Mouse (Mus musculus) heart, postnatal 0 days (tissue): ENCODE measurements at regions not wholly inside any gene's neighbourhood (a gene's known extent, or its start where the extent isn't known, plus 50 kb on each side); places are given as distances from the start of the nearest gene placed in this dataset.
A peak's percentile ranks its signal among the peaks of the same experiment; 100 is the strongest.

Experiments
- ATAC-seq: fragments of 200-750 bp; cut with Nextera tagmentation; 2 replicates; pipeline ENCODE4 v1.8.0; 2017; ENCODE audit warnings: low read depth, moderate number of reproducible peaks, moderate library complexity; ENCODE audit not compliant: insufficient read depth
- DNase-seq: peaks from one replicate; pipeline ENCODE4 v3.0.0-alpha.2; 2016; ENCODE audit warnings: low spot score
- H3K27ac ChIP-seq: fragments of 300-500 bp; sonication (generic); 2 replicates; pipeline ENCODE4 v1.5.1; 2014; ENCODE audit warnings: low read depth, mild to moderate bottlenecking
- H3K27me3 ChIP-seq: fragments of 300-500 bp; sonication (generic); 2 replicates; pipeline ENCODE4 v1.6.1; 2014; ENCODE audit warnings: low read length, mixed read lengths; ENCODE audit not compliant: control insufficient read depth, insufficient read depth
- H3K36me3 ChIP-seq: fragments of 300-500 bp; sonication (generic); replicated peaks from 2 replicates; pipeline ENCODE4 v1.6.1; 2014; ENCODE audit warnings: low read length, mixed read lengths; ENCODE audit not compliant: control insufficient read depth, insufficient read depth
- H3K4me1 ChIP-seq: fragments of 300-500 bp; sonication (generic); 2 replicates; pipeline ENCODE4 v1.6.1; 2014; ENCODE audit warnings: antibody characterized with exemption; ENCODE audit not compliant: control insufficient read depth, insufficient read depth
- H3K4me2 ChIP-seq: fragments of 300-500 bp; sonication (generic); 2 replicates; pipeline ENCODE4 v1.6.1; 2014; ENCODE audit warnings: low read depth, mild to moderate bottlenecking, low read length, moderate library complexity
- H3K4me3 ChIP-seq: fragments of 300-500 bp; sonication (generic); 2 replicates; pipeline ENCODE4 v1.5.1; 2014; ENCODE audit warnings: low read depth, low read length
- H3K9ac ChIP-seq: fragments of 300-500 bp; sonication (generic); replicated peaks from 2 replicates; pipeline ENCODE4 v1.6.1; 2014; ENCODE audit warnings: low read depth, low read length, mixed read lengths
- H3K9me3 ChIP-seq: fragments of 300-500 bp; sonication (generic); replicated peaks from 2 replicates; pipeline ENCODE4 v1.6.1; 2016; ENCODE audit warnings: low read length; ENCODE audit not compliant: control insufficient read depth
- CTCF ChIP-seq: IDR thresholded peaks from 2 replicates; pipeline ENCODE4 v1.5.1; 2016; ENCODE audit warnings: antibody characterized with exemption, control low read depth, low read depth
- EP300 ChIP-seq: IDR thresholded peaks from 2 replicates; pipeline ENCODE4 v1.6.1; 2016; ENCODE audit warnings: antibody characterized with exemption, low read depth
- WGBS: fragments of 180-500 bp; shearing (Covaris S2); extraction: QIAGEN DNeasy Blood & Tissue Kit; methylation state at CpG from one replicate; pipeline ENCODE4 v1.1.7; 2014; 5-methylcytosine and 5-hydroxymethylcytosine counted together

GRCm38 (mm10) chr2:107518759-107519158, 228.3 kb downstream of the Kcna4 start:
- Histone ChIP-seq H3K4me3 (no peak overlapping the region), H3K27me3 (no peaks in the 10 kb centered on the region), H3K36me3 (no peaks in the 10 kb centered on the region), H3K27ac (no peak overlapping the region), H3K9me3 (no peaks in the 10 kb centered on the region), H3K4me1 (no peaks in the 10 kb centered on the region), H3K9ac (no peak overlapping the region), H3K4me2 (no peak overlapping the region)
- WGBS: 62% methylated on average over 2 of the region's 2 CpGs
- DNase-seq (no peak), ATAC-seq (no peak)
- TF ChIP-seq CTCF: no peak

- ATAC-seq (peak; percentile 68), DNase-seq (peak; percentile 15)
- Histone ChIP-seq H3K27me3 (no peaks in the 10 kb centered on the region), H3K9ac (no peak overlapping the region), H3K4me3 (no peak overlapping the region), H3K27ac (no peak overlapping the region), H3K9me3 (no peaks in the 10 kb centered on the region), H3K4me1 (no peaks in the 10 kb centered on the region), H3K36me3 (no peaks in the 10 kb centered on the region), H3K4me2 (no peak overlapping the region)
- no peak for TF ChIP-seq EP300
- no peak for TF ChIP-seq CTCF
- WGBS: 13% methylated on average over 3 of the region's 3 CpGs
Measured at GRCm38 (mm10) chr2:107519326-107519725, 228.9 kb downstream of the Kcna4 start.

DNA sequence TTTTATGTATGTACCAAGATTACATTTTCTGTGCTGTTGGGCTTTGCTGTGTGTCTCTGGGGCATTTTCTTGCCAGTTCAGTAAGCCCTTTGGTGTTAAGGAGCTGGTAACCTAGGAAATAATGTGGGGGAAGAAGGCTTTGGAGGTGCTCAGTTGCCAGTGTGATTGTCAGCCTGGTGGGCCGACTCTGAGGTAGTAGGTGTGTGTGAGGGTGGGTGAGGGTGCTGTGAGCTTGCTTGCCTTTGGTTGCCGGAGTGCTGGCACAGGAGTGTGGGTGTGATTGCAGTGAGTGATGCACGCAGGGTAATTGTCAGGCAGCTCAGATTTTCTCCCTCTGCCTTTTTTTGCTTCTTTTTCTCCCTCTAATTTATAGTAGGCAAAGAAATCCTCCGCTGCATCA, 229.3 kb downstream of the Kcna4 start:
- Histone ChIP-seq H3K36me3 (no peaks in the 10 kb centered on the region), H3K27ac (no peak overlapping the region), H3K4me1 (no peaks in the 10 kb centered on the region), H3K9ac (no peak overlapping the region), H3K4me2 (no peak overlapping the region), H3K4me3 (no peak overlapping the region), H3K27me3 (no peaks in the 10 kb centered on the region), H3K9me3 (no peaks in the 10 kb centered on the region)
- ATAC-seq: no peak
- TF ChIP-seq EP300 (no peak), CTCF (no peak)
- DNase-seq: no peak
- WGBS: 48% methylated on average over 4 of the region's 4 CpGs

DNA sequence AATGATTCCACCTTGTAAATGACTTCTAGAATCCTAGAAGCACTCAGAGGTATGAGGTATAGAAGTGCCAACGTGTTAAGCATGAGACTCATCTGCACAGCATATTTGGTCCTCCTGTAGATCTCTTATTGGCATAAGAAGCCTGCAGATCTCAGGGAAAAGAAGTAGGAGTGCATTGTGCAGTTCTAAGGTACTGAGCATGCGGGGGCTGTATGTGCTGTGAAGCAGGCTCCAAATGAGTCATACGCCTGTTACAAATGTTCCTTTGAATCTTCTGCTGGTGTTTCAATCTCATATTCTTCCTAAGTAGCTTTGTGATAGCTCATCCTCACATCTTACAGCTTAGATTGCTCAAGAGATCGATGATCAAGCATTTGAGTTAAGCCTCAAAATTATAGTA, 252.7 kb downstream of the Kcna4 start:
- Histone ChIP-seq H3K9me3 (no peaks in the 10 kb centered on the region), H3K4me3 (no peak overlapping the region), H3K27me3 (no peaks in the 10 kb centered on the region), H3K9ac (no peak overlapping the region), H3K36me3 (no peaks in the 10 kb centered on the region), H3K27ac (no peak overlapping the region), H3K4me1 (no peaks in the 10 kb centered on the region), H3K4me2 (no peak overlapping the region)
- no peak for ATAC-seq
- no peak for TF ChIP-seq CTCF
- no peak for TF ChIP-seq EP300
- no peak for DNase-seq
- 70% methylated on average over 4 of the region's 4 CpGs for WGBS

DNA sequence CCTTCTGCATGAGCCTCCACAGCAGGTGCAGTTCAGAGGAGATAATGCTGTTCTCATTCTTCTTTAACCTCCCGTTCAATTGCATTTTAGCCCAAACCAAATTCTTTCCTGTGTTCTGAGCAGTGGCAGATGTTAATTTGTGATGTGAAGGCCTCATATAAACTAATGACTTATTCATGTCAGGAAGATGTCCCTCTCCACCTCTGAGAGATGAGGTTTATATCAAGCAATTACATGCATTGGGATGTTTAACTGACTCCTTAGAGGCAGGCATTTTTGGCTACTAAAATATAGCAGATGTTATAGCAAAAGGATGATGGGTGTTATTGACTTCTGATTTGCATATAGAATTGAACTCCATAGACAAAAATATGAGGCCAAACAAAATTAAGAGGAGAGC, 262.1 kb downstream of the Kcna4 start:
- TF ChIP-seq EP300: no peak
- no peak for TF ChIP-seq CTCF
- Histone ChIP-seq H3K4me2 (no peak overlapping the region), H3K4me3 (no peak overlapping the region), H3K4me1 (no peaks in the 10 kb centered on the region), H3K9ac (no peak overlapping the region), H3K27ac (no peak overlapping the region), H3K9me3 (no peaks in the 10 kb centered on the region), H3K36me3 (no peaks in the 10 kb centered on the region), H3K27me3 (no peaks in the 10 kb centered on the region)
- ATAC-seq (no peak), DNase-seq (no peak)
- 58% methylated on average over 1 of the region's 1 CpGs for WGBS

DNA sequence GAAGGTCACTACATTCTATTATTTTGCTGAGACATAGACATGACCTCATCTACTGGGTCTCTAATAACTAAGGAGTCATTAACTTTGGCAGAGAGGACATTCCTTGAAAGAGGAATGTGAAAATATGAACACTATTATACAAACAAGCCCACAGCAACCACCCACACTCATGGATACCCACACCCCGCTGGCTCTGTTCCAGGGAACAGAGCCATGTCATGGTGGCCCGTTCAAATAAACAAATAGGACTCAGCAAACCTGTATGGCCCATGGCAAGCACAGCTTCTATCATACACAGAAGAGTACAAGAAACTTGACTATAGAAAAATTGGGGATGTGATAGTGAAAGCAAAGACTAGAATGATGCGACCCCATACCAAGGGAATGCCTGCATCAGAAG, 265.8 kb downstream of the Kcna4 start:
- H3K36me3 ChIP-seq: no peaks in the 10 kb centered on the region
- DNase-seq (no peak), ATAC-seq (no peak)
- H3K9ac ChIP-seq: no peak overlapping the region
- TF ChIP-seq CTCF (no peak), EP300 (no peak)
- 79% methylated on average over 3 of the region's 3 CpGs for WGBS
- H3K4me3 ChIP-seq: no peak overlapping the region
- H3K27ac ChIP-seq: no peak overlapping the region
- H3K27me3 ChIP-seq: no peaks in the 10 kb centered on the region
- no peaks in the 10 kb centered on the region for H3K4me1 ChIP-seq
- no peaks in the 10 kb centered on the region for H3K9me3 ChIP-seq
- no peak overlapping the region for H3K4me2 ChIP-seq
